Mouse (Mus musculus): ENCODE data around the gene Snx29. TPM values are rescaled to one million over a fixed set of nuclear protein-coding genes. Genes with fewer than 3 reads are reported as not detected.

Snx29 gene
- polyA plus RNA-seq, 1 experiment from 2014 or later = 15.4 TPM

DNA sequence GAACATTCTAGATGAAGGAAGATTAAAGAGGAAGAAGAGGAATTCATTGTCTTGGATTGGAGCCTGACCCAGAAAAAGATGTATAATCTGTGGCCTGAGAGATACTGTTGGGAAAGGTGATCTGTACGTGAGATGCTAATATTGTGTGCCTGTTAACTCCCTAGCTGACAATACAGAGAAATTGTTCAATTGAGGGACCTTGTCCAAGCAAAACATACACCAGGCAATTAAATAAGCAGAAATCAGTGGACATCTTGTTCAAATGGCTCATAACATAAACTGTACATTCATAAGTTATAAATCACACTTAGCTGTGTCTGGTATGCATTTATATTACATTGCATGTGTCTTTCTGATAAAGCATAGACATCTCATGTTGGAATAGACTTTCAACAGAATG lies 451.6 kb downstream of the Snx29 start:
- no peak for ATAC-seq (ENCODE audit: low FRiP score, low read depth)
- Histone ChIP-seq H3K4me2 (replicated peaks) (no peak overlapping the region), H3K9ac (no peak overlapping the region), H3K4me3 (no peak overlapping the region), H3K4me1 (peaks cover 14% of the 10 kb centered on the region; the same call in 1 of the 2 replicates), H3K36me3 (no peaks in the 10 kb centered on the region), H3K27ac (no peak overlapping the region), H3K27me3 (no peaks in the 10 kb centered on the region), H3K9me3 (peaks cover 12% of the 10 kb centered on the region; the same call in 1 of the 2 replicates)
- 69% methylated on average over 1 of the region's 1 CpGs for WGBS

GRCm38 (mm10) chr16:11776528-11776927 lies 453.8 kb downstream of the Snx29 start:
- peaks cover 19% of the 10 kb centered on the region; the same call in 1 of the 2 replicates for H3K4me1 ChIP-seq
- ATAC-seq (ENCODE audit: low FRiP score, low read depth) = no peak
- H3K9me3 ChIP-seq = no peaks in the 10 kb centered on the region
- no peak overlapping the region for H3K27ac ChIP-seq
- WGBS = 75% methylated on average over 3 of the region's 3 CpGs
- no peak overlapping the region for H3K4me3 ChIP-seq
- no peak overlapping the region for H3K9ac ChIP-seq
- no peaks in the 10 kb centered on the region for H3K27me3 ChIP-seq
- H3K4me2 ChIP-seq (replicated peaks) = no peak overlapping the region
- no peaks in the 10 kb centered on the region for H3K36me3 ChIP-seq

DNA sequence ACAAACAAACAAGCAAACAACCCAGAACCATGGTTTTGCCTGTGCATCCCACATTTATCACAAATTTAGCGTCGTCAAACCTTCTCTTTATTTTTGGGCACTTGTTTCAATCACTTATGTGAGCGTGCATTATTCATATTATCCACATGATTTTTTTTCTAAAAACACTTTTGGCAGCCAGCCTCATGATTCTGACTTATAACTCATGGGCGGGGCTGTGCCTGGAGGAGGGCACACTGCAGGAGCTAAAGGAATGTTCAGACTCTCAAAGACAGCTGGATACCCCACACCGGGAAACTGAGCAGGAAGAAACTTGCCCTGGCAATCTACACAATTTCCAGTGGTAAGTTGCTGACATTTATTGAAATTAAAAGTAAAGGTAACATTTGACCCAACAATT lies 455.5 kb downstream of the Snx29 start:
- no peak overlapping the region for H3K4me2 ChIP-seq (replicated peaks)
- ATAC-seq (ENCODE audit: low FRiP score, low read depth) = no peak; the same call in 1 of the 2 replicates
- H3K27ac ChIP-seq = no peak overlapping the region
- no peaks in the 10 kb centered on the region for H3K27me3 ChIP-seq
- no peak overlapping the region for H3K4me3 ChIP-seq
- no peaks in the 10 kb centered on the region for H3K36me3 ChIP-seq
- H3K4me1 ChIP-seq = peaks cover 26% of the 10 kb centered on the region
- H3K9ac ChIP-seq = no peak overlapping the region
- WGBS = 71% methylated on average over 5 of the region's 5 CpGs
- H3K9me3 ChIP-seq = no peaks in the 10 kb centered on the region

DNA sequence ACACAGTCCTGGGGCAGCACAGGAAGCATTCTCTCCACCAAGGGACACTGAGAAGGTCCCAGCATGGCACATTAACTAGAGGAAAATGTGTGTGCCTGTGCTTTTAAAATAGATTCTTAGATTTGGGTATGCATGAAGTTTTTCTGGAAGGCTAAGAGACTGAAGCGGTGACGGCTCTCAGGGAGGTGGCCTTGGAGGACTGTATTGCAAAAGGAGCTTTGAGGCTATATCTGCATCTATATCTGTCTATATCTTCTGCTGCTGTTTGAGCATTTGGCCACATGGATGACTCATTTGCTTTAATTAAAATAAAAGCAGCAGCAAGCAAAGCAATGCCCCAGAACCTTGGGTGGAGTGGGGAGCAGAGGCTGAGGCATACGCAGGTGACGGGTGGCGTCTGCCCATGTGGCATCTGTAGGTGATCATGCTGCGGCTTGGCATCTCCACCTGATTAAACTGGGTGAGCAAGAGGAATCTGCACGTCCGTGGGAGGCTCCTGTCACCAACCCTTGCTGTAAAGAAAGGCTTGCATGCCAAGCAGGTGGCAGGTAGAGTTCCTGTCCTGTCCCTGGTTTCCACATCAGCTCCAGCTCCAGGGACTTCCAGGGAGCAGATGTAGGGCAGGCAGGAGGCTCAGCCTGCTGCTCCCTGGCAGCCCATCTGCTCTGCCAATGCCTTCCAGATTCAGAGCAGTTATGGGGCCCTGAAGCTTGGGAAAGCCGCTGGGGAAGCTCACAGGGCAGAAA lies 456.2 kb downstream of the Snx29 start:
- Histone ChIP-seq H3K4me3 (no peak overlapping the region), H3K4me1 (peaks cover 26% of the 10 kb centered on the region), H3K9me3 (no peaks in the 10 kb centered on the region), H3K4me2 (replicated peaks) (no peak overlapping the region), H3K36me3 (no peaks in the 10 kb centered on the region), H3K9ac (no peak overlapping the region), H3K27ac (no peak overlapping the region), H3K27me3 (no peaks in the 10 kb centered on the region)
- 79% methylated on average over 9 of the region's 9 CpGs for WGBS
- ATAC-seq (ENCODE audit: low FRiP score, low read depth) = no peak

DNA sequence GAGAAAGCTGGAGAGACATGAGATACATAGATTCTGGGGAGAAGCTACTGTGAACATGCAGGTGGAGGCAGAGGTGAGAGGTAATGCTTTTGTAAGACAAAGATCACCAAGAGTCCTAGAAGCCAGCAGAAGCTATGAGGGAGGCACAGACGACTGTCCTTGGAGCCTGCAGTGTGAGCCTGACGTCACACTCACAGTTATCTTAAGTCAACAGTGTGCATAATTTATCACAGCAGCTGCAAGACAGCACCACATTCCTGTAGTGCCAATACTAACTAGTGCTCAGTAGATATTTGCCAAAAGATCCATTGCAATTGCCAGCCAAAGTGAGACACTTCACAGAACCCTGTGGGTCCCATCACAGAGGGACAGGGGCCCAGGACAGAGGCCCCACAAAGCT lies 459.4 kb downstream of the Snx29 start:
- Histone ChIP-seq H3K36me3 (no peaks in the 10 kb centered on the region), H3K27me3 (no peaks in the 10 kb centered on the region), H3K27ac (no peak overlapping the region), H3K4me2 (replicated peaks) (no peak overlapping the region), H3K4me3 (no peak overlapping the region), H3K9ac (no peak overlapping the region), H3K4me1 (peaks cover 26% of the 10 kb centered on the region), H3K9me3 (no peaks in the 10 kb centered on the region)
- 25% methylated on average over 2 of the region's 2 CpGs for WGBS
- 0 out of 2 replicates have a peak, but pooled peaks have one; percentile 53 for ATAC-seq (ENCODE audit: low FRiP score, low read depth)

DNA sequence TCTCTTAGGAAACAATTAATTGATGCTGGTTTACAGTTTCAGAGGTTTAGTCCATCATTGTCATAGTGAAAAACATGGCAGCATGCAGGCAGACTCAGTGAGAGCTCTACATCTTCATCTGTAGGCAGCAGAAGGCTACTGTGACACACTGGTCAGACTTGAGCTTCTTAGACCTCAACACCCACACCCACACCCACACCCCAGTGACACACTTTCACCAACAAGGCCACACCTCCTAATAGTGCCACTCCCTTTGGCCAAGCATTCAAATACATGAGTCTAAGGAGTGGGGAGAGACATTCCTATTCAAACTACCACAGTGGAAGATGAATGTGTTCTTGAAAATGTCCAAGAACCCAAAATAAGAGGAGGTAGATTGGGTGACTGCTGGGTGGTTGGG lies 460.6 kb downstream of the Snx29 start:
- H3K36me3 ChIP-seq = no peaks in the 10 kb centered on the region
- no peak for ATAC-seq (ENCODE audit: low FRiP score, low read depth)
- H3K27me3 ChIP-seq = no peaks in the 10 kb centered on the region
- H3K4me3 ChIP-seq = no peak overlapping the region
- H3K4me2 ChIP-seq (replicated peaks) = no peak overlapping the region
- no peak overlapping the region for H3K9ac ChIP-seq
- peaks cover 25% of the 10 kb centered on the region for H3K4me1 ChIP-seq
- H3K9me3 ChIP-seq = no peaks in the 10 kb centered on the region
- no peak overlapping the region for H3K27ac ChIP-seq

DNA sequence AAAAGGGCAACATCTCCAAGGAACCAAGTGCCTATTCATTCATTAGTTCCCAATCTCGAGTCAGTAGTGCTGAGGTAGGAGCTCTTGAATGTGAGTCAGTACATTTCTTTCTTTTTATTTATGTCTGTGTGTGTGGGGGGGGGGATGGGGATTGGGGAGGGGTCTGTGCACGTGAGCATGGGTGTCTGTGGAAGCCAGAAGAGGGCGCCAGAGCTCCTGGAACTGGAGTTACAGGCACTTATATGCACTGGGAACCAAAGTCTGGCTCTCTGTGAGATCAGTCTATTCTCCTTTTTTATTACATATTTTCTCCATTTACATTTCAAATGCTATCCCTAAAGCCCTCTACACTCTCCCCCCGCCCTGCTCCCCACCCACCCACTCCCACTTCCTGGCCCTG lies 461.6 kb downstream of the Snx29 start:
- no peak for ATAC-seq (ENCODE audit: low FRiP score, low read depth)
- Histone ChIP-seq H3K9me3 (no peaks in the 10 kb centered on the region), H3K9ac (no peak overlapping the region), H3K36me3 (no peaks in the 10 kb centered on the region), H3K4me2 (replicated peaks) (no peak overlapping the region), H3K4me3 (no peak overlapping the region), H3K4me1 (peaks cover 16% of the 10 kb centered on the region), H3K27ac (no peak overlapping the region), H3K27me3 (no peaks in the 10 kb centered on the region)
- 58% methylated on average over 4 of the region's 4 CpGs for WGBS

GRCm38 (mm10) chr16:11785806-11786205 lies 463.1 kb downstream of the Snx29 start:
- Histone ChIP-seq H3K9me3 (no peaks in the 10 kb centered on the region), H3K36me3 (no peaks in the 10 kb centered on the region), H3K4me2 (replicated peaks) (no peak overlapping the region), H3K4me3 (no peak overlapping the region), H3K4me1 (peaks cover 16% of the 10 kb centered on the region), H3K27me3 (no peaks in the 10 kb centered on the region), H3K9ac (no peak overlapping the region), H3K27ac (no peak overlapping the region)
- ATAC-seq (ENCODE audit: low FRiP score, low read depth) = no peak
- WGBS = 67% methylated on average over 4 of the region's 4 CpGs

- 91% methylated on average over 3 of the region's 3 CpGs for WGBS
- Histone ChIP-seq H3K4me2 (replicated peaks) (no peak overlapping the region), H3K27me3 (no peaks in the 10 kb centered on the region), H3K4me3 (no peak overlapping the region), H3K9me3 (no peaks in the 10 kb centered on the region), H3K36me3 (no peaks in the 10 kb centered on the region), H3K9ac (no peak overlapping the region), H3K4me1 (no peaks in the 10 kb centered on the region), H3K27ac (no peak overlapping the region)
- ATAC-seq (ENCODE audit: low FRiP score, low read depth) = no peak
These were observed 467.8 kb downstream of the Snx29 start for GRCm38 (mm10) chr16:11790476-11790875.

DNA sequence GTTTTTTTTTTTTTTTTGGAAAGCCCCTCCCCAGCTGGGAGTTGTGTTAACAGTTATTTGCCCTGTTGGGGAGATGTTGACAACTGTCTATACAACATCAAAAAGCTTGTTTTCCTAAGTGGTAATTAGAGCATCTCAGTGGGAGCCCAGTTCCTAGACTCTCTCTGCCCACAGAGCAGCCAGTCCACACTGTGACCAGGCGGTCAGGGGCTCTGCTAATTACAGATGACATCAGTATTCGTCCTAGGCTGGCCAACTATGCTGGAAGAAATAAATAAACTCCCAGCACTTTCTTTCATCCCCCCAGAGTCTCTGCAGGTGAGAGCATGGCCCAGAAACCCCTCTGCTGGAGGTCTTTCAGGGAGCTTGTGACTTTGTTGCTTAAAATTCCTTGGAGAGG lies 470.7 kb downstream of the Snx29 start:
- H3K36me3 ChIP-seq = no peaks in the 10 kb centered on the region
- no peak overlapping the region for H3K9ac ChIP-seq
- no peaks in the 10 kb centered on the region for H3K4me1 ChIP-seq
- no peaks in the 10 kb centered on the region for H3K9me3 ChIP-seq
- ATAC-seq (ENCODE audit: low FRiP score, low read depth) = no peak
- no peak overlapping the region for H3K4me2 ChIP-seq (replicated peaks)
- H3K4me3 ChIP-seq = no peak overlapping the region
- no peak overlapping the region for H3K27ac ChIP-seq
- no peaks in the 10 kb centered on the region for H3K27me3 ChIP-seq
- WGBS = 9% methylated on average over 2 of the region's 2 CpGs

- no peak overlapping the region for H3K27ac ChIP-seq
- no peak overlapping the region for H3K4me2 ChIP-seq (replicated peaks)
- H3K4me1 ChIP-seq = no peaks in the 10 kb centered on the region
- no peaks in the 10 kb centered on the region for H3K36me3 ChIP-seq
- H3K9ac ChIP-seq = no peak overlapping the region
- 83% methylated on average over 4 of the region's 4 CpGs for WGBS
- ATAC-seq (ENCODE audit: low FRiP score, low read depth) = no peak
- H3K27me3 ChIP-seq = no peaks in the 10 kb centered on the region
- no peak overlapping the region for H3K4me3 ChIP-seq
- no peaks in the 10 kb centered on the region for H3K9me3 ChIP-seq
These were observed 471.9 kb downstream of the Snx29 start for GRCm38 (mm10) chr16:11794628-11795027.

DNA sequence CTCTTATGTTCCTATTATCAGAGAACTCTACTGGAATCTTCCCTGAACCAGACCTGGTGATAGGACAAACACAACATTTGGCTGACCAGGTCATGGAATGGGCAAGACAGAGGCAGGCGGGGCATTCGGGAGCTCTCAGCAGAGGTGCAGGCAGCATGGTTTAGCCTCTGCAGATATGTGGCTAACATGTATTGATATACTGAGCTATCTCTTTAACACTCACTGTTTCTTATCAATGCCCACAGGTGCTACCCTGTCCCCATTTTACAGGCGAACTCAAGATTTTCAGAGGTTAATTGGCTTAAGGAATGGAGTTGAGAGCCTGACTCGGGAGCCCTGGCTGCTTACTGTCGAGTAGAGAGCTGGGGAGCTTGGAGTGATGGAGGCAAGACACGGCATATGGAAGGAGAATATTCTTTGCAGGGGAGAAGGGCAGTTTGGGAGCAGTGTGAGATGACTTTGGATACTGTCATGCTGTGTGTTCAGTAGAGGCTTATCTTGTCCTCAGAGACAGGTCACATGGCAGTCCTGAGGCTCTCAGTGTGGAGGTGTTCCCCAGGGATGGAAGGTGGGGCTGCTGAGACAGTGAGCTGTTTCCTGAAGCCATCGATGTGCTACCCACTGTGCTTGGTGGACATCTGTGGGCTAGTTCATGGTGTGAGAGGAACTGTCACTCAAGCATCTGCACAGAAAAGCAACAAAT lies 473.2 kb downstream of the Snx29 start:
- ATAC-seq (ENCODE audit: low FRiP score, low read depth) = no peak
- no peaks in the 10 kb centered on the region for H3K27me3 ChIP-seq
- no peak overlapping the region for H3K9ac ChIP-seq
- 73% methylated on average over 7 of the region's 7 CpGs for WGBS
- no peak overlapping the region for H3K27ac ChIP-seq
- no peaks in the 10 kb centered on the region for H3K4me1 ChIP-seq
- no peak overlapping the region for H3K4me3 ChIP-seq
- no peaks in the 10 kb centered on the region for H3K36me3 ChIP-seq
- H3K4me2 ChIP-seq (replicated peaks) = no peak overlapping the region
- no peaks in the 10 kb centered on the region for H3K9me3 ChIP-seq
